Mouse (Mus musculus) left cerebral cortex, adult 8-10 months (tissue): ENCODE results near the gene Slc9a9. TPM values are rescaled to one million over a fixed set of nuclear protein-coding genes. Genes with fewer than 3 reads are reported as not detected.

Source experiments
- microRNA-seq, 2 experiments: library from miRNA; unstranded; fragments of <30 nt; microRNA quantifications; one replicate each; pipeline ENCODE4 v1.2.0; 2022
- total RNA-seq, 4 experiments: library from RNA; stranded (reverse); gene quantifications; 2 replicates each; pipeline ENCODE4 v1.2.4; 2022

Gene Slc9a9
- total RNA-seq, 4 experiments from 2014 or later = 20.8 to 27.9 (median 24.4) TPM

Small RNA genes within 50 kb of the gene (microRNA-seq; reads per million reads assigned to microRNA genes)
- gene Mir7656 = 0 to 0.42 reads per million in 2 experiments

Other genes with a start within 250 kb of the Slc9a9 start
- 10 to 100 TPM; 30.3 to 36.3 (median 30.9) TPM for gene 1190002N15Rik, start 131.8 kb upstream of the Slc9a9 start, total RNA-seq